Mouse (Mus musculus) hindlimb bud, embryonic 11.5 days (tissue): ENCODE data around the gene Sf3b3.

Source experiments
- DNase-seq: peaks from one replicate; pipeline ENCODE4 v3.0.0-alpha.2; 2012; ENCODE audit warnings: low read depth, low spot score; ENCODE audit errors: extremely low spot score

The Sf3b3 gene

DNA sequence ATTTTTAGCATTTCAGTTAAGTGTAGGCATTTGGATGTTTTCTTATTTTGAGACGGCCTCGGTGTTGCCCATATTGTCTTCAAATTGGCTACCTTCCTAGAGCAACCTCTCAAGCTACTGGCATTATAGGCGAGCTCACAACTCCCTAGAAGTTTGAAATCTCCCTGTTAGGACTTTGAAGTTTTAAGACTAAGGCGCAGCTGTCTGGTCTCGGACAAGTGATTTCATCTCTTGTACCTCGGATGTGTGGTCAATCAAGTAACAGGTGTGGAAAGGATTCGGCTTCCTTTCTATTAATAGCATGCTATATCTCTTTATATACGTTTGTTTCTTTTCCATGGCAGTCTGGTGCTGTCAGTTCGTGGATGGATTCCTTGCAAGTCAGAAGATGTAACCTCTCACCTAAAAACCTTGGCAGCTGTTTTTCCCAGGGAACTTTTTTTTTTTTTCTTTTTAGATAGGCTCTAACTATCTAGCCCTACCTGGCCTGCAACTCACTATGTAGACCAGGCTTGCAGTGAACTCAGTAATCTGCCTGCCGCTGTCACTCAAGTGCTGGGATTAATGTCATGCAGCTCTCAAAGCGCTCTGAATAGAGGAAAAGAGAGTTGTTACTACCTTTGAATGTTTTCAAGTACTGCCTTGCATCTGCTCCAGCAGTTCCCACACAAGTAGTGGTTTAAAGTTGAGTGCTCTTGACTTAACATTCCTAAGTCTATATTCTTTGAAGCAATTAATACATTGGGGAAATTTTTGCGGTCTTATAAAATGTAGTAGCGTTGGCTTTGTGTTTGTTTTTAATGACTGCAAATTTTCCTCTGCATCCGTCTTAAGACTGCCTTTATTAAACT, 1.3 kb upstream of the Sf3b3 start:
- no peak for DNase-seq

DNA sequence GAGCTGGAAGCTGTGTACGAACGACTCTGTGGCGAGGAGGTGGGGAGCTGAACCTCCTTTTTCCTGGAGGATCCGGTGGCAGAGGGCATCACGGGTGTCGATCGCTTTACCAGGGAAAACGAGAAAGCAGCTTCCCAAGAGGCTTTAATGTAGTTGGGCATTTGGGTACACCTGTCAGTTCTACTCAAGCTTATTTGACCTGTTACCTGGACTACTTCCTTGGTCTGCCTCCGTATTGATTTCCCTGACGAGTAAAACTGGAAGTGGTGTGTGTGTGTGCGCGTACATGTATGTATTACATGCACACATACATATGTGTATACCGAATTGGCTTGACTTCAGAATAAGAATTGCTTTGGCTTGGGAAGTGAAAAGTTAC, 573 bp upstream of the Sf3b3 start:
- DNase-seq: peak; percentile 20

DNA sequence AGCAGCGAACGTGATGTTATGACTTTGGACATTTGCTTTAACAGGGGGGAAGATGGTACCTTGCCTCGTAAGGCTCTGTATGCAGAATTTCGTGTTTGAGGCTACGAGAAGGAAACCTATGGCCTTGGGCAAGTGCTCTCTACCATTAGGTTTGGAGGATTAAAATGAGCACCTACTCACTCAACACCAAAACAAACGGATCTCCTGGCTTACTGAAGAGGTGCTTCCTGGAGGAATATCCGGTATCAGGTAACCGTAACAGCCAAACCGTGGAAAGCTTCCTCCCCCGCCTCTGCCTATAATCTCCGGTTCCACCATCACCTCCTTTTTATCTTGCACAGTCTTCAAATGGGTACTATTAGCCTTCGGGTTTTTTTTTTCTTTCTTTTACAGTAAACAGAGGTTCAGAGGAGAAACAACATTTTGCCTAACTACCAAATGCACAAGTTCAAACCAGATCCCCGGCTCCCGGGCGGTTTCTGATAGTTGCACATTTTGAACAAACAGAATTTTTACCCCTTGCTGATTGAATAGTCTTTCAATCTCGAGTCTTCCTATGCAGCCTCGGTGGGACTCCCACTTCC, 674 bp downstream of the Sf3b3 start:
- no peak for DNase-seq

DNA sequence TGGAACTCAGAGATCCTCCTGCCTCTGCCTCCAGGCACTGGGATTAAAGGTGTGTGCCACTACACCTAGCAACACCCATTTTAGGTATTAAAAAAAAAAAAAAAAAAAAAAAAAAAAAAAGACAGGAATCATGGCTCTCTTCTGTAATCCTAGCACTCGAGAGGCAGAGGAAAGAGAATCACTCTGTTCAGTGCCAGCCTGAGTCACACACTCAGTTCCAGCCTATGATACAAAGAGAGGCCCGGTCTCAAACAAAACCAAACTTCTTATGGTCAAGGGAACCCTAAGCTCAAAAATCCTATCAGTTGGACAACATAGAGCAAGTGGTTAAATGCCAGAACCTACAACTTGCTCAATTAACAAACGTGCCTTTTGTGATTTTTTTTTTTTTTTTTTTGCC, 1.6 kb downstream of the Sf3b3 start:
- no peak for DNase-seq

DNA sequence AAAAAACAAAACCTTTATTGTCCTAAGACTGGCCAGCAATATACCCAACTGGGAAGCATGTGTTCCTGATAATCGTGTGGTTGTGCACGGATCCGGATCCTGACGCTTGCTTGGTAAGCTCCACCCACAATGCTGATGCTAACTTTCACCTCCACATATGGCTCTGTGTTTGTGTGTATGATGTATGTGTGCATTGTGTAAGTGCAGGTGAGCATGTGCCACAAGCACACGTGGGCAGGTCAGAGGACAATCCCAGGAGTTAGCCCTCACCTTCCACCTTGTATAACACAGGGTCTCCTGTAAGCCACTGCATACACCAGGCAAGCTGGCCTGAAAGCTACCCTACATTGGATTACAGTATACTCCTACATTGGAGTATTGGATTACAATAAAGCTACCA, 3.4 kb downstream of the Sf3b3 start:
- no peak for DNase-seq

DNA sequence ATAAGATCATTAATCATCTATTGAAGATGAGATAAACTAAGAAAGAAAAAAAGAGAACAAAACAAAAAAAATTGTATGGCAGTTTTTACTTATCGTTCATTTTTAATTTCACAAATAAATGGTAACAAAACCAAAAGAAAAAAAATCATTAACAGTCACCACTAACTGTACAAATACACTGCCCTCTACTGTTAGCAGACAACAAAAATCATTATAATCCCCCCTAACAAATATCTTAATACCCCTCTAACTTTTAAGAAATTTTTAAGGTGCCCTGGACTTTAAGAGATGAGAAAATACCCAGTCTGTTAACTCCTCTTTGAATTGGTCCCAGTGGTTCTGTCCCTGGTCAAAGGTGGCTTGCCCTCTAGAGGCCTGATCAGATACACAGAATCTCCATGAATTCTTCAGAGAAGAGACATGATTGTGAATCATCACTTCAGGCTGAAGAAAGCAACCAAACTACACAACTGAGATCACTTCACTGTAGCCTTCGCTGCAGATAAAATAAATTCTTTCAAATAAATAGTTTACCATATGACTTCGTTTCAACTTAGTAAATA, 4.5 kb downstream of the Sf3b3 start:
- no peak for DNase-seq

DNA sequence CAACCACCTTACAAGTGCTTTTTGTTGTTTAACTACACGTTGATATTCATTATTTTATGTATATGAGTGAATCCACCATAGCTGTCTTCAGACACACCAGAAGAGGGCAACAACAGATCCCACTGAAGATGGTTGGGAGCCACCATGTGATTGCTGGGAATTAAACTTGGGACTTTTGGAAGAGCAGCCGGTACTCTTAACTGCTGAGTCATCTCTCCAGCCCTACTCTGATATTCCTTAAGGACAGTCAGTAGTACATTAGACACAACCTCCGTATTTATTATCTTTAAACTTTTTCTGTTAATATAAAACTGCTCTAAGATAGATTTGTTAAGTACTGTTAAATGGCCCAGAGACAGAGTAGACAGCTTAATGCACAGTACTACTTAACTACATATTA, 14.6 kb downstream of the Sf3b3 start:
- no peak for DNase-seq

DNA sequence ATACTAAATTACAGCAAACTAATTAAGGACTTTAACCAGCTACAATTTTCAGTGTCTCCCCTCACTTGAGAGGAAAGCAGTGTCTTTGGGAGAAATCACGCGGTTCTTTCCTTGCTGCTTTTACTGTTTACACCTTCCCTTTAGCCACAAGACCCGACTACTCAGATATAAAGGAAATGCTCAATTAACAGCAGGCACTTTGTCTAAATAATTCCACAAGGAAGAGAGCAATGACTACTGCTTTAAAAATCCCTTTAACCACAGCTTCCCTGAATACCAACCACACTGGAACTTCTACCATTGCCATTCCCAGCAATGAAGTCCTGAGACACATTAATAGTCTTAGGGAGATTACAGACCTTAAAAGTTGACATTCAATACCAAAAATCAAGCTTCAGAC, 18.1 kb downstream of the Sf3b3 start:
- DNase-seq: no peak

DNA sequence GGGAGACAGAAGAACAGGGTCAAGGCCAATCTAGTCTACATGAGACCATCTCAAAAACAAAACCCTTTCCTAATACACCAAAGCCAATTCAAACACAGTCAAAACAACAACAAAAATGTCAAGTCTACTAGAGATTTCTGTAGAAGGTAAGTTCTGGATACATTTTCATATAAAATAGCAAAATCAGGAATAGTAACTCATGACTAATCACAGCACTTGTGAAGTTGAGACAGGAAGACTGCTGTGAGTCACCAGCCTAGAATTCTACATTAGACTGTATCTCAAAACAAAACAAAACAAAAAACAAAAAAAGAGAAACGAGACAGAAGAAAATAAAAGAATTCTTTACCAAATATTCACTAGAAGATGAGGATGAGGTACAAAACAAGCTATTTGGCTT, 21.7 kb downstream of the Sf3b3 start:
- DNase-seq: no peak

DNA sequence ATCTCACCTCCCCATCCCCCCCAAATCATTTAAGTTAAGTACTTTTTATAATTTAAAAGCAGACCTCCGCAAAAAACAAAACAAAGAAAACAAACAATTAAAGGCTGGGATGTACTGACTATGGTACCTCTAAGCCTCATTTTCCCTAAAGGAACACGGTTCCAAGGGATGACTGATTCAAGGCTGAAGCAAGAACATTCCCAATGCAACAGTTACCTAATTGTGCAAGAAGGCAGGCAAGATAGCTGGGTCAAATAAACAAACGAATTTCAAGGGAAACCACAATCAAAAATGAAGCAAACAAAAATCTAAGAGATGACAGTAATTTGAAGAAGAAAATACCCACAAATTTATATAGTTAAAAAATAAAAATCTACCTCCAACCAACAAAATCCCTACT, 24.6 kb downstream of the Sf3b3 start:
- no peak for DNase-seq

DNA sequence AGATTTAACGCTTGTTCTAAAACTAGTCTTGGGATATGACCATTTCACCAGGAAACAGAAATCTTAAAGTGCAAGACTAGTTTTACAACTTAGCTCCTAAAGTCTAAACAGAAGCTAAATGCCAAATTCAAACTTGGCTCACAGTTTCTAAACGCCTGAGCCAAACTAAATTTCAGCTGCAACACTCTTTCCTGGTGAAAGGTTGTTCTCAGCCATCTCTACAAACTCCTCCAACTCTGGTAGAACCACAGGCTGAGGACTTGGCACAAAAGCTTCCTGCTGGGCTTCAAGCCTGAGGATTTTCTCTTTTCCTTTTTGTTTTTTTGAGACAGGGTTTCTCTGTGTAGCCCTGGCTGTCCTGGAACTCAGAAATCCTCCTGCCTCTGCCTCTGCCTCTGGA, 26.3 kb downstream of the Sf3b3 start:
- DNase-seq: no peak

DNA sequence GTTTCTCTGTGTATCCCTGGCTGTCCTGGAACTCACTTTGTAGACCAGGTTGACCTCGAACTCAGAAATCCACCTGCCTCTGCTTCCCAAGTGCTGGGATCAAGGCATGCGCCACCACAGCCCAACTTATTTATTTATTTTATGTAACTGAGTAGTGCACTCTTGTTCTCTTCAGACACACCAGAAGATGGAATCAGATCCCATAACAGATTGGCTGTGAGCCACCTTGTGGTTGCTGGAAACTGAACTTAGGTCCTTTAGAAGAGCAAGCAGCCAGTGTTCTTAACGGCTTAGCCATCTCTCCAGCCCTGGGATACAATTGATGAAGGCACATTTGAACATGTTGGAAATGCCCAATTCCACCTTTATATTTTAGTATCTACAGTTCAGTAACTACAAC, 28.0 kb downstream of the Sf3b3 start:
- no peak for DNase-seq

DNA sequence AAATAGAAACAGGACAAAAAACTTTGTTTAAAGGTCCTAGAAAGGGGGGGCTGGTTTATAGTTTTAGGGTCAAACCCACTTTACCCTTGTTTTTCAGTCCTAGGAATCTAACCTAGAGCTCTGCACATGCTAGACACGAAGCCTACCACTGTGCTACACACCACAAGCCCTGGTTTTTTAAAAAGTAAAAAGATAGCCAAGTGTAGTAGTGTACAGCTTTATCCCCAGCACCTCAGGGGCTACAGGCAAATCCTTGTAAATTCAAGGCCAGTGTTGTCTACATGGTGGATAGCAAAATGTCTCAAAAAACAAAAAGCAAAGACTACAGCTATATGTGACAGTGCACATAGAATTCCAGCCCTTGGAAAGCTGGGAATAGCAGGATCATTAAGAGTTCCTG, 29.6 kb downstream of the Sf3b3 start:
- no peak for DNase-seq

DNA sequence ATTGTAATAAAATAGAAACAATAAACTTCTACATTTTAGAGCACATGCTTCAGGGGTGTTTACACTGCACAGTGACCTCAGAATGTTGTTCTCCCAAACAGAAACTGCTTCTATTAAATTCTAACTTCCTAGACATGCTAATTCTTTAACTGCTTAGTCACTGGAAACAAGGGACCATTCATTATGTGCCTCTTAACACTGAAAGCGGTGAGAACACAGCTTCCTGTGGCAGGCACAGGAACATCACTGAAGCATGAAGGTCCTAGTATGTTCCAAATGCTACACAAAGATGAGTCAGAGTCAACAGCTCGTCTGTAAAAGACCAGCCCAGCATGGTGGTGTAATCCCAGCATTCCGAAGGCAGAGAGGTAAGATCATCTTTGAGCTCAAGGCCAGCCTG, 31.3 kb downstream of the Sf3b3 start:
- no peak for DNase-seq

DNA sequence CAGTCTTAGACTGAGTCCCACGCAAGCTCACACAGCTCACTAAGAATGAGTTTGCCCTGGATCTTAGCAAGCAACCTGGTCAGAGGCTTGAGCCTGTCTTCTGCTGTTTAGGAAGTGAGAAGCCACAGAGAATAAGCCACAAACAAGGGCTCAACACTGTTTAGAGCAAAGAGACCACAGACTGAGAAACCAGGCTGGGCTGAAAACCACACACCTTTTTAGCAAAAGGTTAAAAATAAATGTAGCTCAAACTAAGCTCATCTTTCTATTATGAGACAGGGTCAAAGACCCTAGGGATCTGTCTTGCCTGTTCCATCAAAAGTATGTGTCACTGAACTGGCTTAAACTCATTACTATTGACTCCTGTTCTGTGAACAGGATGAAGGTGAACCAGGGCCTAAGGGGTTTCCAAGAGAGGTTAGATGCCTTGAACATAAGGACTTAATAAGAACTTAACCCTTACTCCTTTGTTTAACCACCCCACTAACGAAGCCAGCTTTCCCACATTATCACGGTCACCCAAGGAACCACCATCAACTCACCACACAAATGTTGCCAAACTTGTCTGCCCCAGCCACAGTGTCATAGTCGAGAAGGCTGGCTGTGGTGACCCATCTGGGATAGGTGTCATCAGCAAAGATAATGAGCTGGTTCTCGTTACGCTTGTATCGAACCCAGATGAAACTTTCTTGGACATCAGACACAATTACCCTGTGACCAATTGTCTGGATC, 33.3 kb downstream of the Sf3b3 start:
- DNase-seq: no peak

DNA sequence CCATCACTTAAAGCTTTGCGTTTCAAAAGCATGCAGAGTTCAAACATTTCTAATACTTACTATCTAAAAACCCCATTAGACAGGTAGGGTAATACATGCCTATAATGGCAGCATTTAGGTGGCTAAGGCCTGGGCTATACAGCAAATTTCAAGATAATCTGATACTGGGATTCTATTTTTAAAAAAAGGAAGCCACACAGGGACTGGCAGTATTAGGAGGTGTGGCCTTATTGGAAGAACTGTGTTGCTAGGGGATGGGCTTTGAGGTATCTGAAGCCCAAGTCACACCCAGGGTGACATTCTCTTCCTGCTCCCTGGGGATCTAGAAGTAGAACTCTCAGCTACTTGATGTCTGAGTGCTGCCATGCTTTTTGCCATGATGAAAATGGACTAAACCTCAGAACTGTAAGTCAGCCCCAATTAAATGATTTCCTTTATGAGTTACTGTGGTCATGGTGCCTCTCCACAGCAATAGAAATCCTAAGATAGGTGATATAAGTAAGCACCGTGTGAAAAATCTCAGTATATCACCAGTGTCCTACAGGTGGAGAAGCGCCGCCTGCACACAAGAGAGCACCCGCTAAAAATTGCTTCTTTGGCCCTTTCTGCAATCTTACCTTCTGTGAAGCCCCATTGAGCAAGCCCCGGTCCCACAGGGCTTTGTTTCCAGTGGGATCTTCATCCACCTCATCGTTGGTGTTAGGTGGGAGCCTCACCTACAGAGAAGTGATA, 34.1 kb downstream of the Sf3b3 start:
- DNase-seq: no peak

DNA sequence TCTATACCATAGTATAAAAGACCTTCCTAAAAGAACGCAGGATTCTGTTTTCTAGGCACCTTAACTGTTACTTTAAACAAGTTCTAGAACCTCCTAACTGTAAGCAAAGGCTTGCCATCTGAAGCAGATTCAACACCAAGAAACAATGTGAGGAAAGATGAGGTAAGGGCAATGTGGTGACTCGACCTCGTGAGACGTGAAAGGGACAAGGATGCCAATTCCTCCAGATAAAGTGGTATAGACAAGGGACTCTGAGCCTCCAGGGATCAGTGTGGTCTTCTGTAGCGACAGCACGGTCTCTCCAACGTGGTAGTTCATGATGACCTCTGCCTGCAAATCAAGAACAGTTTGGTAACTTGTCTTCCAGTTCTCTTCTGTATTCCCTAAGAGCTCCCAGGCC, 34.8 kb downstream of the Sf3b3 start:
- DNase-seq: no peak

DNA sequence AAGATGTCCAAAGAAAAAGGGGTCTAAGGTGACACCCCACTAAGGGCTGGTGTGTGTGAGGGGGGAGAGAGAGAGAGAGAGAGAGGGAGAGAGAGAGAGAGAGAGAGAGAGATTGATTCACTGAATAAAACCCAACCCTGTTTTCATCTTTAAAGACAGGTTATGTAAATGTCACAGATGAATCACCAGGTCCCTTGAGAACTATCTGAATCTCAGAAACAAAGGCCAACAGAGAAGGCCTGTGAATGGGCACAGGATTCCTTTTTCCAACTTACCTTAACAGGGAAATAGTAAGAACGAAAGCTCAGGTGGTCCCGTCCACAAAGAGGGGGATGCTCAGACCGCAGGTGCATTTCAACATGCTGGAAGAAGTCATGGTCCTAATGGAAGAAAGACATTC, 35.5 kb downstream of the Sf3b3 start:
- no peak for DNase-seq

DNA sequence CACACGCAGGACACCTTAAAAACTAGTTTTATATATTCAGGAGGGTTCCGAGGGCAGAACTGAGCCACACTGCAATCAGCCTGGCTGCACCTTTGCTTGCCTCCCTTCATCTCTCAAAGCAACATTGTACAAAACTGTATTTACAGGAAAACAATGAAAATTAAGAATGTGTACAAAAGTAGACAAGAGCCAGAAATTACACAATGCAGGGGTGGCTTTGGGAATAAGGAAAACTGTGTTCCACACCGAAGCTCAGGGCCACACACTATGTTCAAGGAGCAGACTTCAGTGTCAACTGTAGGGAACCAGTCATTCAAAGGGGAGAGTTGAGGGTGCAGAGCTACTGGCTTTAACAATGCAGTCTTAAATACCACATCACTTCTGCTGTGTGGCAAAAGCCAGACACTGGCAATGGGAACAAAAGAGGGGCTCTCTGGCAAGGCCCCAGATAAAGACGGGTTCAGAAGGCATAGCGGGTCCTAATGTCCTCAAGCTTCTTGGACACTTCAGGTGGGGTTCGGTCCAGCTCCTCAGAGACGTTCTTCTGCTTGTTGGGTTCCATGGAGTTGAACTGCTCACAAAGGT, 36.0 kb downstream of the Sf3b3 start:
- no peak for DNase-seq

DNA sequence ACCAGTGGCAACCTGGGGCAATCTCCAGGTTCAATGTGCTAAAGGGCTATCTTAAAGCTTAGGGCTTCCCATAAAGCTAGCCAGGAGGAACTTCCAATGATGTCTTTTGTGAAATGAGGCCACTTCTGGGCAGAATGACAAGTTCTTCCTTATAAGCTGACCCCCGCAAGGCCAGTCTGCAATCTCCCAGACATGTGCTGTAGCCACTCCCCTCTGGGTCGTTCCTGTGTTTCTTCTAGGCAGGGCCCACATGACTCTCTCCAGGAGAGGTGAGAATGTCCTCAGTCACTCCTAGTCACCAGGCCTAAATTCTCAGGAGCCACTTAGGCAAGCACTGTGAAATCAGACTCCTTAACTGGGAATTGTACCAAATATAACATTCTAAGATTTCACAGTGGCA, 36.8 kb downstream of the Sf3b3 start:
- DNase-seq: no peak
